Mouse (Mus musculus) hematopoietic stem cell, adult 5-6 weeks (primary cell): ENCODE results near the gene Cuta. TPM values are rescaled to one million over a fixed set of nuclear protein-coding genes. Genes with fewer than 3 reads are reported as not detected.
"Not testable (repeated sequence)": the region's sequence is repeated elsewhere in the genome, so short reads cannot be mapped to it uniquely, and the experiment has no call there.

Source experiments
- ATAC-seq, 2 experiments: fragments of 125-278 bp in 1 of 2; replicated peaks in 1 of 2; 2 replicates each; pipeline ENCODE4 v1.8.0; 2016 to 2017; ENCODE audit warnings: inconsistent platforms in 2 of 2, mild to moderate bottlenecking in 2 of 2, moderate number of reproducible peaks in 2 of 2, low read depth in 1 of 2, moderate TSS enrichment in 1 of 2; ENCODE audit not compliant: low FRiP score in 2 of 2, poor library complexity in 2 of 2, severe bottlenecking in 2 of 2, insufficient read depth in 1 of 2, low TSS enrichment in 1 of 2
- total RNA-seq: library from RNA; stranded (forward); fragments of 172-1452, 232-1000 nt; gene quantifications from 2 replicates; pipeline ENCODE4 v1.2.3, GENCODE M21; 2017

The Cuta gene
- total RNA-seq, 1 experiment from 2014 or later = 52.0 TPM

- not testable (repeated sequence) for ATAC-seq
These were observed 21.8 kb downstream of the Cuta start for GRCm38 (mm10) chr17:26917560-26917959.

- ATAC-seq = peak; percentile 99 to 100
These were observed 22.5 kb downstream of the Cuta start, which contains the start of gene Kifc5b for GRCm38 (mm10) chr17:26916711-26917482. Gene Kifc5b, plus strand, starts transcription at chr17:26917091.

- ATAC-seq = no peak
These were observed 24.1 kb downstream of the Cuta start for GRCm38 (mm10) chr17:26915248-26915647.

- not testable (repeated sequence) for ATAC-seq
These were observed 31.9 kb downstream of the Cuta start for GRCm38 (mm10) chr17:26907506-26907905.

- ATAC-seq = no peak
These were observed 35.0 kb downstream of the Cuta start for GRCm38 (mm10) chr17:26904320-26904719.

GRCm38 (mm10) chr17:26900916-26901315 is 38.5 kb downstream of the Cuta start:
- no peak for ATAC-seq

GRCm38 (mm10) chr17:26895578-26895977 is 43.8 kb downstream of the Cuta start:
- peak; percentile 42 to 50; a peak in 2 of 4 replicates for ATAC-seq

- no peak for ATAC-seq
These were observed 45.0 kb downstream of the Cuta start for GRCm38 (mm10) chr17:26894342-26894741.

- no peak for ATAC-seq
These were observed 45.9 kb downstream of the Cuta start for GRCm38 (mm10) chr17:26893492-26893891.

GRCm38 (mm10) chr17:26892635-26893375 is 46.6 kb downstream of the Cuta start:
- ATAC-seq = 0 out of 4 replicates have a peak, but pooled peaks of 1 of the 2 experiments have one; percentile 22

- no peak for ATAC-seq
These were observed 51.4 kb downstream of the Cuta start for GRCm38 (mm10) chr17:26887926-26888325.

- ATAC-seq = peak; percentile 92 to 93
These were observed 53.2 kb downstream of the Cuta start for GRCm38 (mm10) chr17:26886047-26886749.

- peak; percentile 78 to 88 for ATAC-seq
These were observed 54.1 kb downstream of the Cuta start for GRCm38 (mm10) chr17:26884995-26885926.
